Comparison of ENCODE assay signal across 18 mouse cellular contexts in the genomic region with DNA sequence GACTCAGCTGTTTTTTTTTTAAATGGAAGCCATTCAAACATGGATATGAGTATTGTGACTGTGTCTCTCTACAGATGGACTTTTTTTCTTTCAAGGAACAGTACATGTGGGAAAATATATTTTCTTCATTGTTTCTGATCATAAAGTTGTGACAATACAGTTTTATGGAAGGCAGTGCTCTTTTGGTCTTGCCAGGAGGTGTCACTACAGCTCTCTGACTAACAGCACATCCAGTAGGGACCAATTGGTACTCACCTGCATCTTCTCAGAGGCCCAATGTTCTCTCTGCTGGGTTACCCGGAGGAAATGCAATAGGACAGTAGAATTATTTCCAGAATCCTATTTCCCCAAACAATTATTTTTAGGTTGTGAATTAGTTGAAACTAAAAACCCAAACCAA. TPM values are rescaled to one million over a fixed set of nuclear protein-coding genes. Genes with fewer than 3 reads are reported as not detected.
DNase-seq lines count a peak whose midpoint lies in the region; ATAC-seq and TF ChIP-seq lines count a peak whose summit lies in the region.
"Had no signal": no experiment of that assay in that cellular context is flagged by ENCODE, and none has a peak within 500 bp of the region (broad histone marks: within the 10 kb centered on the region; RNA-seq: fewer than 3 reads in every experiment).

No protein-coding gene starts in this region.

- no peak overlapping the region for H3K27ac ChIP-seq in intestine, postnatal 0 days (ENCODE audit: low read depth, low read length)
- no peak overlapping the region for H3K27ac ChIP-seq in intestine, embryonic 16.5 days (ENCODE audit: low read length)
- no peak overlapping the region for H3K27ac ChIP-seq in midbrain, embryonic 14.5 days (replicated peaks; ENCODE audit: low read depth, low read length)
- no peak overlapping the region for H3K27ac ChIP-seq in midbrain, embryonic 13.5 days
- H3K27ac ChIP-seq in cortical plate, adult 2 months (ENCODE audit: insufficient read depth, low read length) = no peak overlapping the region
- H3K27ac ChIP-seq: embryonic facial prominence, embryonic 13.5 days; hindbrain, embryonic 10.5 days; liver, embryonic 14.5 days; midbrain, embryonic 15.5 days had no signal

- no peak for TF ChIP-seq POLR2A in cortical plate, adult 2 months (IDR thresholded peaks at IDR 0.05; ENCODE audit: extremely low read depth, insufficient read depth, low read length)

- H3K36me3 ChIP-seq in intestine, postnatal 0 days (ENCODE audit: control insufficient read depth, insufficient read depth) = no peaks in the 10 kb centered on the region
- no peaks in the 10 kb centered on the region for H3K36me3 ChIP-seq in intestine, embryonic 16.5 days (ENCODE audit: control insufficient read depth, insufficient read depth, low read length)
- no peaks in the 10 kb centered on the region for H3K36me3 ChIP-seq in midbrain, embryonic 14.5 days (ENCODE audit: control insufficient read depth, insufficient read depth, low read length)
- H3K36me3 ChIP-seq in midbrain, embryonic 13.5 days = no peaks in the 10 kb centered on the region
- H3K36me3 ChIP-seq: embryonic facial prominence, embryonic 13.5 days; hindbrain, embryonic 10.5 days; midbrain, embryonic 15.5 days had no signal

- no peak overlapping the region for H3K9ac ChIP-seq in intestine, postnatal 0 days (ENCODE audit: low read depth, low read length)
- no peak overlapping the region for H3K9ac ChIP-seq in intestine, embryonic 16.5 days (ENCODE audit: low read depth, low read length)
- no peak overlapping the region for H3K9ac ChIP-seq in midbrain, embryonic 14.5 days (replicated peaks; ENCODE audit: low read length)
- H3K9ac ChIP-seq in midbrain, embryonic 13.5 days (replicated peaks) = no peak overlapping the region
- H3K9ac ChIP-seq: embryonic facial prominence, embryonic 13.5 days; liver, embryonic 14.5 days; midbrain, embryonic 15.5 days had no signal

- no peaks in the 10 kb centered on the region for H3K27me3 ChIP-seq in intestine, postnatal 0 days (replicated peaks; ENCODE audit: control insufficient read depth, insufficient read depth, low read length)
- no peaks in the 10 kb centered on the region for H3K27me3 ChIP-seq in intestine, embryonic 16.5 days (replicated peaks; ENCODE audit: control insufficient read depth, insufficient read depth, low read length)
- H3K27me3 ChIP-seq in midbrain, embryonic 14.5 days (ENCODE audit: control insufficient read depth, insufficient read depth, low read length) = no peaks in the 10 kb centered on the region
- H3K27me3 ChIP-seq in midbrain, embryonic 13.5 days = peaks cover 8% of the 10 kb centered on the region; the same call in 1 of the 2 replicates
- H3K27me3 ChIP-seq: CH12.LX; midbrain, embryonic 15.5 days had no signal

- H3K9me3 ChIP-seq in intestine, postnatal 0 days (ENCODE audit: control insufficient read depth) = no peaks in the 10 kb centered on the region
- no peaks in the 10 kb centered on the region for H3K9me3 ChIP-seq in intestine, embryonic 16.5 days (ENCODE audit: control insufficient read depth, low read length)
- H3K9me3 ChIP-seq in midbrain, embryonic 14.5 days (ENCODE audit: control insufficient read depth, low read length) = no peaks in the 10 kb centered on the region
- no peaks in the 10 kb centered on the region for H3K9me3 ChIP-seq in midbrain, embryonic 13.5 days
- H3K9me3 ChIP-seq: embryonic facial prominence, embryonic 13.5 days; hindbrain, embryonic 10.5 days; midbrain, embryonic 15.5 days had no signal

- WGBS in intestine, postnatal 0 days = 34% methylated on average over 1 of the region's 1 CpGs
- 47% methylated on average over 1 of the region's 1 CpGs for WGBS in intestine, embryonic 16.5 days
- WGBS in midbrain, embryonic 14.5 days = 71% methylated on average over 1 of the region's 1 CpGs
- 57% methylated on average over 1 of the region's 1 CpGs for WGBS in midbrain, embryonic 13.5 days

- peak; percentile 19 to 49 for DNase-seq in cerebellum, postnatal 14 days
- peak; percentile 58 for DNase-seq in midbrain, embryonic 14.5 days
- DNase-seq in urinary bladder, postnatal 36 days (ENCODE audit: low spot score in 2 of 2) = no peak
- DNase-seq: cerebellum, postnatal 36 days; heart, adult 11 months; kidney, adult 8-10 months; right cerebral cortex, postnatal 4 days; thymus, postnatal 14 days had no signal

- H3K4me1 ChIP-seq in intestine, postnatal 0 days (replicated peaks; ENCODE audit: control insufficient read depth, insufficient read depth, low read length) = no peaks in the 10 kb centered on the region
- no peaks in the 10 kb centered on the region for H3K4me1 ChIP-seq in intestine, embryonic 16.5 days (ENCODE audit: control insufficient read depth, insufficient read depth, low read length)
- H3K4me1 ChIP-seq in midbrain, embryonic 14.5 days (ENCODE audit: control insufficient read depth, insufficient read depth, low read length) = 0 out of 2 replicates have a peak, but pooled peaks cover 5% of the 10 kb centered on the region
- 0 out of 2 replicates have a peak, but pooled peaks cover 5% of the 10 kb centered on the region for H3K4me1 ChIP-seq in midbrain, embryonic 13.5 days (replicated peaks)
- no peaks in the 10 kb centered on the region; the same call in 1 of the 2 replicates for H3K4me1 ChIP-seq in cortical plate, adult 2 months (ENCODE audit: control insufficient read depth, insufficient read depth, low read length)
- H3K4me1 ChIP-seq: hindbrain, embryonic 10.5 days had no signal

- H3K4me2 ChIP-seq in intestine, postnatal 0 days (replicated peaks; ENCODE audit: low read depth) = no peak overlapping the region
- H3K4me2 ChIP-seq in intestine, embryonic 16.5 days (ENCODE audit: low read depth, low read length) = no peak overlapping the region
- no peak overlapping the region for H3K4me2 ChIP-seq in midbrain, embryonic 14.5 days (ENCODE audit: low read length)
- no peak overlapping the region for H3K4me2 ChIP-seq in midbrain, embryonic 13.5 days (replicated peaks)
- H3K4me2 ChIP-seq: embryonic facial prominence, embryonic 13.5 days; midbrain, embryonic 15.5 days had no signal

- no peak for ATAC-seq in cerebellum, adult (ENCODE audit: insufficient number of reproducible peaks, low FRiP score, low TSS enrichment)
- ATAC-seq in intestine, postnatal 0 days = no peak
- ATAC-seq in intestine, embryonic 16.5 days = no peak
- no peak for ATAC-seq in midbrain, embryonic 14.5 days (ENCODE audit: low FRiP score, low TSS enrichment)
- no peak for ATAC-seq in midbrain, embryonic 13.5 days

- no peak overlapping the region for H3K4me3 ChIP-seq in intestine, postnatal 0 days (ENCODE audit: low read depth, low read length)
- no peak overlapping the region for H3K4me3 ChIP-seq in intestine, embryonic 16.5 days (ENCODE audit: low read length)
- no peak overlapping the region for H3K4me3 ChIP-seq in midbrain, embryonic 14.5 days (replicated peaks; ENCODE audit: low read depth, low read length)
- H3K4me3 ChIP-seq in midbrain, embryonic 13.5 days (replicated peaks) = no peak overlapping the region
- H3K4me3 ChIP-seq in cortical plate, adult 2 months (ENCODE audit: insufficient read depth, low read length) = no peak overlapping the region
- H3K4me3 ChIP-seq: embryonic facial prominence, embryonic 13.5 days; hindbrain, embryonic 10.5 days; midbrain, embryonic 15.5 days had no signal

- TF ChIP-seq CTCF in intestine, postnatal 0 days (IDR thresholded peaks at IDR 0.05; ENCODE audit: low read depth) = peak; percentile 63
- peak; percentile 21; the same call in 1 of the 2 replicates for TF ChIP-seq CTCF in cortical plate, adult 2 months (IDR thresholded peaks at IDR 0.05; ENCODE audit: extremely low read depth, insufficient read depth, low read length)

RNA-seq across cellular contexts. Expression of gene Sema6d, which starts 9.9 kb away (rescaled TPM):
- polyA plus RNA-seq in intestine, postnatal 0 days (2015; fragmentation: Nextera tagmentation; extraction: Ambion mirVana) = 10.4 and 11.4 TPM in 2 replicates
- 10.9 and 12.8 TPM in 2 replicates for polyA plus RNA-seq in intestine, embryonic 16.5 days (2015; fragmentation: Nextera tagmentation; extraction: Ambion mirVana)
- 24.9 and 26.9 TPM in 2 replicates for polyA plus RNA-seq in midbrain, embryonic 14.5 days (2014; fragmentation: Nextera tagmentation; extraction: Ambion mirVana)
- 20.5 and 22.1 TPM in 2 replicates for polyA plus RNA-seq in midbrain, embryonic 13.5 days (2015; fragmentation: Nextera tagmentation; extraction: Ambion mirVana)
- 26.2 and 26.9 TPM in 2 replicates for polyA plus RNA-seq in cortical plate, adult 2 months (2012; rRNA removed)

Comparison
In these comparisons a context has a peak if more than half of its experiments do, and no peak if none do; other contexts are left out.
1. DNase-seq: peak in cerebellum, postnatal 14 days (2 of 2) and midbrain, embryonic 14.5 days (single experiment); none in urinary bladder, postnatal 36 days (0 of 2).